Mouse (Mus musculus) C2C12 (cell line): Measurements from ENCODE around the gene Parp11. TPM values are rescaled to one million over a fixed set of nuclear protein-coding genes. Genes with fewer than 3 reads are reported as not detected.

Experiments
- H3K27me3 ChIP-seq: one replicate; pipeline ENCODE4 v1.6.1; 2011; ENCODE audit not compliant: control insufficient read depth, insufficient read depth, insufficient read length
- H3K36me3 ChIP-seq: one replicate; pipeline ENCODE4 v1.6.1; 2011; ENCODE audit not compliant: control insufficient read depth, insufficient read depth
- H3K4me3 ChIP-seq: one replicate; pipeline ENCODE4 v1.5.1; 2011; ENCODE audit warnings: mild to moderate bottlenecking, control low read depth; ENCODE audit not compliant: poor library complexity, insufficient read depth, severe bottlenecking
- H3K79me2 ChIP-seq: one replicate; pipeline ENCODE4 v1.6.1; 2011; ENCODE audit not compliant: control insufficient read depth, insufficient read depth
- H3K79me3 ChIP-seq: one replicate; pipeline ENCODE4 v1.6.1; 2011; ENCODE audit warnings: low read depth, control low read depth
- H3ac ChIP-seq: one replicate; pipeline ENCODE3; 2011; ENCODE audit warnings: low read depth; ENCODE audit not compliant: control insufficient read depth, insufficient read length
- CEBPB ChIP-seq: IDR thresholded peaks from one replicate; pipeline ENCODE4 v1.6.1; 2011; ENCODE audit warnings: low read depth, mild to moderate bottlenecking, control low read depth, moderate library complexity
- CTCF ChIP-seq: IDR thresholded peaks from one replicate; pipeline ENCODE4 v1.5.1; 2011; ENCODE audit not compliant: control insufficient read depth, insufficient read depth, insufficient read length
- FOSL1 ChIP-seq: IDR thresholded peaks from one replicate; pipeline ENCODE4 v1.8.0; 2011; ENCODE audit warnings: mild to moderate bottlenecking, low read length; ENCODE audit not compliant: poor library complexity, insufficient read depth, severe bottlenecking
- MAX ChIP-seq: IDR thresholded peaks from one replicate; pipeline ENCODE4 v1.6.1; 2011; ENCODE audit warnings: mild to moderate bottlenecking, control low read depth
- MYOD1 ChIP-seq: IDR thresholded peaks from one replicate; pipeline ENCODE4 v1.6.1; 2011; ENCODE audit warnings: low read depth; ENCODE audit not compliant: control insufficient read depth, insufficient read length
- MYOG ChIP-seq: IDR thresholded peaks from one replicate; pipeline ENCODE4 v1.6.1; 2011; ENCODE audit not compliant: control insufficient read depth, insufficient read length; ENCODE audit errors: extremely low read depth
- USF1 ChIP-seq: IDR thresholded peaks from one replicate; pipeline ENCODE4 v1.6.1; 2011; ENCODE audit warnings: low read depth, mild to moderate bottlenecking, control low read depth, moderate library complexity
- long read RNA-seq, 2 experiments: library from polyadenylated mRNA; unstranded; transcript quantifications; one replicate each; pipeline ENCODE4 v2.0.0; 2019 to 2020
- polyA plus RNA-seq: library from polyadenylated mRNA; unstranded; fragments of >200 nt; fragmentation: generic; extraction: Trizol; gene quantifications from one replicate; pipeline ENCODE4 v1.2.1, GENCODE M21; 2012; ENCODE audit warnings: missing spikeins

The Parp11 gene
- polyA plus RNA-seq = 3.6 TPM
- long read RNA-seq, experiment 1, partial matches to known transcripts = 0 of 4 reads
- long read RNA-seq, experiment 1, other reads (novel, unspliced or antisense) = 3 of 4 reads
- long read RNA-seq, experiment 2, transcript Parp11-201 (9 exons, 3,746 nt) = major isoform, 13 of 50 reads
- long read RNA-seq, experiment 2, partial matches to known transcripts = 3 of 50 reads
- long read RNA-seq, experiment 2, other reads (novel, unspliced or antisense) = 34 of 50 reads

GRCm38 (mm10) chr6:127446436-127446890, at the start of gene Parp11:
Gene Parp11, plus strand, starts transcription at chr6:127446840.
- no peaks in the 10 kb centered on the region for H3K79me2 ChIP-seq
- no peaks in the 10 kb centered on the region for H3K36me3 ChIP-seq
- H3K4me3 ChIP-seq = no peak within 1 kb of the TSS
- H3K27me3 ChIP-seq = peaks cover 21% of the 10 kb centered on the region
- H3ac ChIP-seq = no peak within 1 kb of the TSS
- TF ChIP-seq MYOG (no peak), CEBPB (no peak), FOSL1 (no peak), CTCF (peak; percentile 35), MYOD1 (no peak), MAX (no peak)
- H3K79me3 ChIP-seq = no peaks in the 10 kb centered on the region

GRCm38 (mm10) chr6:127398073-127398472, 48.6 kb upstream of the Parp11 start:
- TF ChIP-seq FOSL1 (no peak), MAX (no peak), CTCF (no peak), MYOD1 (no peak)
- Histone ChIP-seq H3K4me3 (no peak overlapping the region), H3K27me3 (peaks cover 3% of the 10 kb centered on the region), H3K79me2 (no peaks in the 10 kb centered on the region), H3ac (no peak overlapping the region), H3K79me3 (no peaks in the 10 kb centered on the region), H3K36me3 (no peaks in the 10 kb centered on the region)

GRCm38 (mm10) chr6:127401419-127401818, 45.2 kb upstream of the Parp11 start:
- Histone ChIP-seq H3ac (no peak overlapping the region), H3K79me3 (no peaks in the 10 kb centered on the region), H3K27me3 (peaks cover 9% of the 10 kb centered on the region), H3K4me3 (no peak overlapping the region), H3K36me3 (no peaks in the 10 kb centered on the region), H3K79me2 (no peaks in the 10 kb centered on the region)
- TF ChIP-seq CTCF = no peak
- TF ChIP-seq USF1 = no peak
- TF ChIP-seq MYOG = no peak
- TF ChIP-seq MYOD1 = no peak
- TF ChIP-seq FOSL1 = no peak
- TF ChIP-seq MAX = no peak
- no peak for TF ChIP-seq CEBPB

- TF ChIP-seq CEBPB = no peak
- TF ChIP-seq USF1 = no peak
- TF ChIP-seq MYOG = no peak
- no peak for TF ChIP-seq MAX
- TF ChIP-seq MYOD1 = no peak
- TF ChIP-seq CTCF = no peak
- TF ChIP-seq FOSL1 = no peak
- H3K4me3 ChIP-seq = no peak overlapping the region
- no peak overlapping the region for H3ac ChIP-seq
- H3K27me3 ChIP-seq = peaks cover 6% of the 10 kb centered on the region
- H3K79me2 ChIP-seq = no peaks in the 10 kb centered on the region
- H3K36me3 ChIP-seq = no peaks in the 10 kb centered on the region
- H3K79me3 ChIP-seq = no peaks in the 10 kb centered on the region
These were observed 42.4 kb upstream of the Parp11 start for GRCm38 (mm10) chr6:127404070-127404810.

GRCm38 (mm10) chr6:127405682-127406081, 41.0 kb upstream of the Parp11 start:
- no peak overlapping the region for H3K4me3 ChIP-seq
- no peaks in the 10 kb centered on the region for H3K36me3 ChIP-seq
- TF ChIP-seq CEBPB = no peak
- no peak for TF ChIP-seq MYOG
- no peak for TF ChIP-seq MAX
- TF ChIP-seq USF1 = no peak
- no peak for TF ChIP-seq FOSL1
- TF ChIP-seq MYOD1 = no peak
- H3ac ChIP-seq = no peak overlapping the region
- H3K27me3 ChIP-seq = peaks cover 6% of the 10 kb centered on the region
- no peaks in the 10 kb centered on the region for H3K79me2 ChIP-seq
- H3K79me3 ChIP-seq = no peaks in the 10 kb centered on the region
